Mouse (Mus musculus) lung, postnatal 36 days (tissue): ENCODE measurements around the gene Sema6b.
A peak's percentile ranks its signal among the peaks of the same experiment; 100 is the strongest.
"Not testable (repeated sequence)": the region's sequence is repeated elsewhere in the genome, so short reads cannot be mapped to it uniquely, and the experiment has no call there.

Experiments used
- DNase-seq: peaks from one replicate; pipeline ENCODE4 v3.0.0; 2022; ENCODE audit warnings: mixed read lengths

Gene Sema6b

DNA sequence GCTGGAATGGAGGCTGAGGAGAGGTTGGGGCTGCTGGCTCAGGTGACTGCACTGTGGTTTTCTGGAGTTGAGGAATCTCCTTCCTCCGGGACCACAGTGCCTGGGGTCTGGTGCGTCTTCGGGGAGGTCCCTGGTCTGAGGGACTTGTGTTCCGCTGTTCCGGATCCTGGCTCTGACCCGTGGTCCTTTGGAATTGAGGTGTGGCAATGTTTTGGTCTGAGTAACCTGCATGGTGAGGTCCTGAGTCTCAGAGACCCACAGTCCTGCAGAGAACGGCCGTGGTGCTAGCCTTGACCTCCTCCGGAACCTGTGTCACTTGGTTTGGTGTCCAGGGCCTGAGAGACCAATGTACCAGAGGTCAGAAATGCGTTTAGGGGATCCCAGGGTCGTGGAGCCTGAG lies 60.2 kb downstream of the Sema6b start:
- DNase-seq: no peak

GRCm38 (mm10) chr17:56078880-56079795 lies 61.0 kb downstream of the Sema6b start, which contains the start of gene Hdgfl2:
Gene Hdgfl2, plus strand, starts transcription at chr17:56079634.
- peak; percentile 100 for DNase-seq

DNA sequence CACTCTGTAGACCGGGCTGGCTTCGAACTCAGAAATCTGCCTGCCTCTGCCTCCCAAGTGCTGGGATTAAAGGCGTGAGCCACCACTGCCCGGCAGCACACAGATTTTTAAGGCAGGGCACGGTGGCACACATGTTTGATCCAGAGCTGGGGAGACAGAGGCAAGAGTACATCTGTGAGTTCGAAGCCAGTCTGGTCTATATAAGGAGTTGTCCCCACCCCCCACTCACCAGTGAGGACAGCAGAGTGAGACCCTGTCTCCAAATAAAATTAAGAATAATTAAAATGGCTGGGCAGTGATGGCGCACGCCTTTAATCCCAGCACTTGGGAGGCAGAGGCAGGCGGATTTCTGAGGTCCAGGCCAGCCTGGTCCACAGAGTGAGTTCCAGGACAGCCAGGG lies 61.8 kb downstream of the Sema6b start:
- DNase-seq: not testable (repeated sequence)

GRCm38 (mm10) chr17:56077523-56077922 lies 62.6 kb downstream of the Sema6b start:
- DNase-seq: no peak

DNA sequence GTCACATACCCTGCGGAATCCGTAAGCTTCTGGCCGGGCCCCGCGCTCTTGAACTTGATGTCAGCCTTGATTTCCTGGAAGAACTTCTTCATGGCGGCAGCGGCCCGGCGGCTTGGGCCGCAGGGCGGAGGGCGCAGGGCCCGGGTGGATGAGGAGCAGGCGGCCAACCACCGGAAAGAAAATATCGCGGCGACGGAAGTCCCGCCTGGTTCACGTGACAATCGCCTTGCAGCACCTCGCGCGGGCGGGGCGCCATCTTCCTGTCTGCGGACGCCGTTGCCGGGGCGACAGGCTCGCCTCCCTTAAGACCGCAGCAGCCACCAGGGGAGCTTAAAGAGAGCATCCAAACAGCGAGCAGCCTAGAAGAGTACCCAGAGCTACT lies 65.3 kb downstream of the Sema6b start, which contains the start of gene Ubxn6:
Gene Ubxn6 (minus strand): TSS at position 202 of the 382 bp plus-strand sequence.
- DNase-seq: peak; percentile 99

- DNase-seq: peak; percentile 95
Observed at GRCm38 (mm10) chr17:56074097-56074826, 65.9 kb downstream of the Sema6b start.
